Mouse (Mus musculus) midbrain, embryonic 10.5 days (tissue): ENCODE data around the gene Map2k6. TPM values are rescaled to one million over a fixed set of nuclear protein-coding genes. Genes with fewer than 3 reads are reported as not detected.

Experiments
- DNase-seq: peaks from one replicate; pipeline ENCODE4 v3.0.0-alpha.2; 2017; ENCODE audit warnings: low spot score
- H3K27ac ChIP-seq: fragments of 300-500 bp; sonication (generic); replicated peaks from 2 replicates; pipeline ENCODE4 v1.5.1; 2016; ENCODE audit warnings: mild to moderate bottlenecking
- H3K27me3 ChIP-seq: fragments of 300-500 bp; sonication (generic); 2 replicates; pipeline ENCODE4 v1.6.1; 2016; ENCODE audit warnings: low read depth, mild to moderate bottlenecking; ENCODE audit not compliant: poor library complexity, severe bottlenecking
- H3K36me3 ChIP-seq: fragments of 300-500 bp; sonication (generic); 2 replicates; pipeline ENCODE4 v1.6.1; 2016; ENCODE audit warnings: mild to moderate bottlenecking, moderate library complexity
- H3K4me1 ChIP-seq: fragments of 300-500 bp; sonication (generic); 2 replicates; pipeline ENCODE4 v1.6.1; 2016
- H3K4me3 ChIP-seq: fragments of 300-500 bp; sonication (generic); 2 replicates; pipeline ENCODE4 v1.5.1; 2016; ENCODE audit warnings: mild to moderate bottlenecking, moderate library complexity
- H3K9me3 ChIP-seq: fragments of 300-500 bp; sonication (generic); replicated peaks from 2 replicates; pipeline ENCODE4 v1.6.1; 2016; ENCODE audit warnings: mild to moderate bottlenecking
- WGBS: fragments of 180-500 bp; shearing (Covaris S2); methylation state at CpG from one replicate; pipeline ENCODE4 v1.1.7; 2016; 5-methylcytosine and 5-hydroxymethylcytosine counted together
- polyA plus RNA-seq: library from polyadenylated mRNA; unstranded; fragments of >200 nt; fragmentation: Nextera tagmentation; extraction: Ambion mirVana; gene quantifications from 2 replicates; pipeline ENCODE4 v1.2.1, GENCODE M21; 2016

The Map2k6 gene
- polyA plus RNA-seq, 1 experiment from 2014 or later = 35.8 TPM

GRCm38 (mm10) chr11:110563801-110564200 lies 164.9 kb downstream of the Map2k6 start:
- DNase-seq = no peak
- no peaks in the 10 kb centered on the region for H3K9me3 ChIP-seq
- 91% methylated on average over 10 of the region's 10 CpGs for WGBS
- H3K4me1 ChIP-seq = no peaks in the 10 kb centered on the region
- H3K27me3 ChIP-seq = no peaks in the 10 kb centered on the region
- H3K27ac ChIP-seq = no peak overlapping the region
- no peak overlapping the region for H3K4me3 ChIP-seq
- no peaks in the 10 kb centered on the region for H3K36me3 ChIP-seq

GRCm38 (mm10) chr11:110566307-110566706 lies 167.4 kb downstream of the Map2k6 start:
- 87% methylated on average over 7 of the region's 7 CpGs for WGBS
- Histone ChIP-seq H3K4me1 (no peaks in the 10 kb centered on the region), H3K27me3 (no peaks in the 10 kb centered on the region), H3K4me3 (no peak overlapping the region), H3K9me3 (no peaks in the 10 kb centered on the region), H3K36me3 (no peaks in the 10 kb centered on the region), H3K27ac (no peak overlapping the region)
- no peak for DNase-seq

GRCm38 (mm10) chr11:110572548-110572947 lies 173.6 kb downstream of the Map2k6 start:
- H3K9me3 ChIP-seq = no peaks in the 10 kb centered on the region
- peak; percentile 45 for DNase-seq
- 61% methylated on average over 10 of the region's 10 CpGs for WGBS

More at GRCm38 (mm10) chr11:110572548-110572947, 173.6 kb downstream of the Map2k6 start:
- Histone ChIP-seq H3K4me3 (no peak overlapping the region), H3K4me1 (peaks cover 6% of the 10 kb centered on the region), H3K27me3 (no peaks in the 10 kb centered on the region), H3K36me3 (no peaks in the 10 kb centered on the region), H3K27ac (no peak overlapping the region)

Other genes starting within 250 kb of the Map2k6 start
- gene Abca9, start 230.9 kb upstream of the Map2k6 start, polyA plus RNA-seq = 3.0 and 3.6 TPM in 2 replicates
- 0.07 and 0.14 TPM in 2 replicates for gene Abca6, start 147.3 kb upstream of the Map2k6 start, polyA plus RNA-seq
- gene Abca5, start 61.4 kb upstream of the Map2k6 start, polyA plus RNA-seq = 2.1 and 2.4 TPM in 2 replicates